Mouse (Mus musculus) kidney, embryonic 15.5 days (tissue): ENCODE measurements around the gene Ecsit. TPM values are rescaled to one million over a fixed set of nuclear protein-coding genes. Genes with fewer than 3 reads are reported as not detected.
A peak's percentile ranks its signal among the peaks of the same experiment; 100 is the strongest.

Experiments
- ATAC-seq: fragments of 200-750 bp; cut with Nextera tagmentation; replicated peaks from 2 replicates; pipeline ENCODE4 v1.8.0; 2017; ENCODE audit warnings: moderate TSS enrichment; ENCODE audit not compliant: low FRiP score
- H3K27ac ChIP-seq: fragments of 300-500 bp; sonication (generic); 2 replicates; pipeline ENCODE4 v1.5.1; 2015; ENCODE audit warnings: mild to moderate bottlenecking, inconsistent platforms
- H3K27me3 ChIP-seq: fragments of 300-500 bp; sonication (generic); 2 replicates; pipeline ENCODE4 v1.6.1; 2015; ENCODE audit warnings: inconsistent platforms
- H3K36me3 ChIP-seq: fragments of 300-500 bp; sonication (generic); 2 replicates; pipeline ENCODE4 v1.6.1; 2015; ENCODE audit warnings: inconsistent platforms
- H3K4me1 ChIP-seq: fragments of 300-500 bp; sonication (generic); 2 replicates; pipeline ENCODE4 v1.6.1; 2015; ENCODE audit warnings: inconsistent platforms
- H3K4me2 ChIP-seq: fragments of 300-500 bp; sonication (generic); 2 replicates; pipeline ENCODE4 v1.6.1; 2015; ENCODE audit warnings: moderate library complexity, mild to moderate bottlenecking, inconsistent platforms
- H3K4me3 ChIP-seq: fragments of 300-500 bp; sonication (generic); replicated peaks from 2 replicates; pipeline ENCODE4 v1.5.1; 2015; ENCODE audit warnings: mild to moderate bottlenecking, inconsistent platforms
- H3K9ac ChIP-seq: fragments of 300-500 bp; sonication (generic); 2 replicates; pipeline ENCODE4 v1.6.1; 2015; ENCODE audit warnings: mild to moderate bottlenecking, inconsistent platforms
- H3K9me3 ChIP-seq: fragments of 300-500 bp; sonication (generic); replicated peaks from 2 replicates; pipeline ENCODE4 v1.6.1; 2016; ENCODE audit warnings: inconsistent platforms
- WGBS: fragments of 180-500 bp; shearing (Covaris S2); methylation state at CpG from one replicate; pipeline ENCODE4 v1.1.7; 2015; ENCODE audit warnings: mixed read lengths; 5-methylcytosine and 5-hydroxymethylcytosine counted together
- polyA plus RNA-seq: library from polyadenylated mRNA; unstranded; fragments of >200 nt; fragmentation: Nextera tagmentation; extraction: Ambion mirVana; gene quantifications from 2 replicates; pipeline ENCODE4 v1.2.1, GENCODE M21; 2015

The Ecsit gene
- polyA plus RNA-seq = 43.1 and 49.4 TPM in 2 replicates

DNA sequence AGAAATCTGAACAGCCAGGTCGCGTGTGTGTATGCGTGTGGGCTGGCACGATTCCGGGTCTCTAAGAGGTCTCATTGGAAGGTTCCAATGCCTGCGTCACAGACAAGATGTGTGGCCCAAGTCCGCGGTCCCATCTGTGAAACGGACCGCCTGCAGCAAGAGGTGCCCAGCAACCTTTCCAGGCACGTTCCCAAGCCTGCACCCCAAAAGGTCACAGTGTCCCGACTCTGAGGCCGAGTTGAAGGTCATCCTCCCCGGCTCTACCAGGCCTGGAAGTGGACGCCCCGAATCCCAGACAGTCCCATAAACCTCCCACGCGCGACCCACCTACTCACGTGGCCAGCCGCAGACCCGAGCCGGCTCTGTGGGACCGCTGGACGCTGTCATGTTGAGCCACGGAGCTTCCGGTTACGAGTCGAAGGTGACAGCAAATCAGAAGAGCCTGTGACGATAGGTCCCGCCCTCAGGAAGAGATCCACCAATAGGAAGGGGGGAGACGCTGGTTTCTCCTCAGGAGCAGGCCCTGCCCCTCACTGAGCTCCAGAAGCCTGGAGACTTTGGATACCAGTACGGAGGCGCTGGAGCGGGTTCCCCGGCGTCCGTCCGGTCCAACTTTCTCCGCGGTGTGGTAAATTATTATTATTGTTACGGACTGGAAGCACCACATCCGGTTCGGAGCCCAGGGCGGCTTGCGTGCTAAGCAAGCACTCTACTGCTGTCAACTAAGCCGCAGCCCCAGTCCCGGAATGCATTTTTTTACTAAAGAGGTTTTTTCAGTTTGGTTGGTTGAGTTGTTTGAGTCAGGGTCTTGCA is at the start of gene Ecsit:
Gene Ecsit, minus strand, starts transcription at position 417 of the 813 bp plus-strand sequence.
- peak within 1 kb of the TSS; percentile 67 for H3K9ac ChIP-seq

DNA sequence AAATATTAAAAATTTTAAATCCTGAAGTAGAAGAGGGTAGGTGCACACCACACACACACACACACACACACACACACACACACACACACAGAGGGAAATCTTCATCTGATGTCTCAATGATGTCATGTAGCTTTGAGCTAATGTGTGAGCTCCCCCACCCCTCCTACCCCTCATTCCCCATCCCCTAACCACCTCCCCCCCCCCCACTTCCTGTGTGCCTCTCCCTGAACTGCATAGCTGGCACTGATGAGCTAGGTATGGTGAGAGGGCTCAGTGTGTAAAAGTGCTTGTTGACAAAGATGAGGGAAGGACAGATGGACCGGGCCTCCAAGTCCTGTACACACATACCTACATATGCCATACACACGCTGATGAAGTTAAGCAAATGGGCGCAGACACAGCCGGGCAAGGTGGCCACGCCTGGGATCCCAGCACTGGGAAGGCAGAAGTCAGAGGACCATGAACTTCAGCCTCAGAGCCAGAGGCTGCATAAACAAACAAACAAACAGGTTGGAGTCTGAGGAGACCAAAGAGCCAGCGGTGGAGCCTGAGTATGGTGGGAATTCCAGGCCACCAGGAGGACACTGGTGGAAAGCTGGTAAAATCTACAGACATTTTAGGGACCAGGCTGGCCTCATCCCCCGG is 49.1 kb upstream of the Ecsit start:
- no peaks in the 10 kb centered on the region for H3K36me3 ChIP-seq
- WGBS = 80% methylated on average over 7 of the region's 7 CpGs
- no peak for ATAC-seq
- peaks cover 25% of the 10 kb centered on the region for H3K4me1 ChIP-seq
- no peak overlapping the region for H3K27ac ChIP-seq
- no peaks in the 10 kb centered on the region for H3K9me3 ChIP-seq
- H3K4me3 ChIP-seq = no peak overlapping the region
- H3K9ac ChIP-seq = no peak overlapping the region
- peaks cover 23% of the 10 kb centered on the region for H3K27me3 ChIP-seq
- no peak overlapping the region for H3K4me2 ChIP-seq

More for the DNA sequence above, at the start of gene Ecsit:
- no peaks in the 10 kb centered on the region for H3K27me3 ChIP-seq
- under 1% methylated on average over 48 of the region's 48 CpGs for WGBS
- peak; percentile 98 for ATAC-seq
- H3K9me3 ChIP-seq = no peaks in the 10 kb centered on the region
- H3K36me3 ChIP-seq = peaks cover 10% of the 10 kb centered on the region; the same call in 1 of the 2 replicates
- H3K4me1 ChIP-seq = peaks cover 24% of the 10 kb centered on the region
- H3K4me3 ChIP-seq = peak within 1 kb of the TSS; percentile 80
- peak within 1 kb of the TSS; percentile 90 for H3K27ac ChIP-seq
- peak within 1 kb of the TSS; percentile 79 for H3K4me2 ChIP-seq

DNA sequence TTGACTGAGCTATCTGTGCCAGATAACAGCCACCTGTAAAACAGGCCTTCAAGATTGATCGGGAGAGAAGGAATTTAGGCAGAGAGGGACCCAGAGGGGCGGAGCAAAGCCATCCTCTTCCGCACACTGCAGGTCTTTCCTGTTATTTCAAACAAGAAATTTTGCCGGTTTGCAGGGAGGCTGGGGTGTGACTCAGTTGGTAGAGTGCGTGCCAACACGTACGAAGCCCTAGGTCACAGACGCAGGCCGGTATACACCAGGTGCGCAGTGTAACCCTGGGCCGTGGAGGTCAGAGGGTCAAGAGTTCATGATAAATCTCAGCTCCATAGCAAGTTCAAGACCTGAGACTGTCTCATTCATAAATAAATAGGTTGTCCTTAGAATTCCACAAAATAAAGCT is 47.0 kb upstream of the Ecsit start:
- Histone ChIP-seq H3K36me3 (no peaks in the 10 kb centered on the region), H3K27ac (no peak overlapping the region), H3K9me3 (no peaks in the 10 kb centered on the region), H3K9ac (no peak overlapping the region; the same call in 1 of the 2 replicates), H3K4me3 (peak overlapping the region; percentile 40; the same call in 1 of the 2 replicates), H3K4me2 (peak overlapping the region; percentile 68), H3K4me1 (peaks cover 21% of the 10 kb centered on the region), H3K27me3 (peaks cover 20% of the 10 kb centered on the region)
- no peak for ATAC-seq
- 46% methylated on average over 11 of the region's 11 CpGs for WGBS

DNA sequence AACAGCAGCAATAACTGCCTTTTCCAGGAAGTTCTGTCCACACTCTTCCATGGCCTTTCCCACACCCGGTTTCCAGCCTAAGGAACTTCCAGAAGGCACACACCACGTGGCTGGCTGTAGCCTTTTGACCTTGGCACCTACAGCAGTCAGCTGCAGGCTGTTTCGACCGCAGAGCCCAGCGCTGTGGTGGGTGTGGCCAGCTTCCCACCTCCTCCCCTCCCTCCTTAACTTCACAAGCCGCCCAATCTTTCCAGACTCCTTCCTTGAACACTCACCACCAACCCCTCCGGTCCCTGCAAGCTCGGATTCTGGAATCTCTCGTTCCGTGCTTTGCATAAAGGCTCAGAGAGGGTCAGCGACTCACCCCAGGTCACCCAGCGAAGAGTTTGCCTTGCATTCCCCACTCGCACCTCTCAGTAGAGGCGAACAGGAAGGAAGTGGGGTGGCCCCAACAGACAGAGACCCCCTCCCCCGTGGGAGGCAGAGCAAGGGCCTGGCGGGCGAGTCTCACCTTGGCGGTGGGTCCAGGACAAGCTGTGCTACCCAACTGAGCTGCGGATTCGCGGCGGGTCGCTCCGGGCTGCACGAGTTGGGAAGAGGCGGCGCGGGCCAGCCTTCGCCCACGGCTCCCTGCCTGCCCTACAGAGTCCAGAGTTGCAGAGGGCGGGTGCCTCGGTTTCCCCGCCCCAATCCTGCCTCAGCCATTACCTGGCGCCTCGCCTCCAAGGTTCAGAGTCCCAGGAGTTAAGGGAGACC is 46.2 kb upstream of the Ecsit start:
- no peak overlapping the region for H3K27ac ChIP-seq

DNA sequence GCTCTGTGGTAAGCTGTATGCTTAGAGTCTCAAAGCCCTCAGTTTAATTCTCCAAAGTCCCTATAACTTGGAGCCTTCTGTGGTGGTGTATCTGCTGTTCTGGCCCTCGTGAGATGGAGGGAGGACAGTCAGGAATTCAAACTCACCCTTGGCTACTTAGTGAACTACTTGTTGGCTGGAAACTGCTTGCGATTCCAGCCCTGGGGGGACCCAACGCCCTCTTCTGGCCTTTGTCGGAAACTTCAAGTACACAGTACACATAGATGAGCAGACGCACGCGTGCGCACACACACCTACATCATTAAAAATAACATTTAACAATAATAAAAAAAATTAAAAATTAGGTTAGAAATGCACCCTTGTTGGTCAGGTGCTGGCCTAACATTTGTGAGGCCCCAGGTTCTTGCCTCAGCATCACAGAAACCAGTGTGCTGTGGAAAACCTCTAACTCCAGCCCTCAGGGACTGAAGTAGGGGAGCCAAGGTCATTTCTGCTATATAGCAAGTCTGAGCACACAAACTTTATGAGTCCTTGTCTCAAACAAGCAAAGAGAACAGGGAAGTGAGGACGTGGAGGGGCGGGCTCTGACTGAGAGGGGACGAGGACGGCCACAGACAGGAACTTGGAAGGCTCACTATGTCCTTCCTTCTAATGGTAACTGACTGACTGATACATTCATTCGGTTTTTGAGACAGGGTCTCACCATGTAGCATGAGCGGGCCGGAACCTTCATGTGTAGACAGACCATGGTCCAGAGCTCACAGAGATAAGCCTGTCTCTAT is 40.2 kb upstream of the Ecsit start:
- H3K4me1 ChIP-seq = no peaks in the 10 kb centered on the region
- H3K9ac ChIP-seq = no peak overlapping the region
- no peak overlapping the region for H3K27ac ChIP-seq
- H3K36me3 ChIP-seq = no peaks in the 10 kb centered on the region
- no peaks in the 10 kb centered on the region for H3K27me3 ChIP-seq
- H3K4me3 ChIP-seq = no peak overlapping the region
- H3K4me2 ChIP-seq = no peak overlapping the region
- ATAC-seq = no peak
- WGBS = 90% methylated on average over 15 of the region's 15 CpGs
- H3K9me3 ChIP-seq = no peaks in the 10 kb centered on the region

More for the DNA sequence above, 46.2 kb upstream of the Ecsit start:
- H3K9ac ChIP-seq = peak overlapping the region; percentile 23
- ATAC-seq = peak; percentile 61
- peaks cover 14% of the 10 kb centered on the region for H3K4me1 ChIP-seq
- H3K36me3 ChIP-seq = no peaks in the 10 kb centered on the region
- WGBS = 1% methylated on average over 33 of the region's 35 CpGs
- peak overlapping the region; percentile 40 for H3K4me3 ChIP-seq
- H3K9me3 ChIP-seq = no peaks in the 10 kb centered on the region
- H3K27me3 ChIP-seq = peaks cover 16% of the 10 kb centered on the region
- peak overlapping the region; percentile 68 for H3K4me2 ChIP-seq

DNA sequence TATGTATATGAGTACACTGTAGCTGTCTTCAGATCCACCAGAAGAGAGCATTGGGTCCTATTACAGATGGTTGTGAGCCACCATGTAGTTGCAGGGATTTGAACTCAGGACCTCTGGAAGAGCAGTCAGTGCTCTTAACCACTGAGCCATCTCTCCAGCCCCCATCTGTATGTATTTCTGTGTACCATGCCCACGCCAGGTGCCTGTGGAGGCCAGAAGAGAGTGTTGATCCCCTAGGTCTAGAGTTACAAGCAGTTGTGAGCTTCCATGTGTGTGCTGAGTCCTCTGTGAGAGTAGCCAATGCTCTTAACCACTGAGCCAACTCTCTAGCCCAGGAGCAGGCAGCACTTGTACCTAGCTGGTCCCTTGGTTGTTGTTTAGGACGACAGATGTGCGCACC is 38.9 kb upstream of the Ecsit start:
- 87% methylated on average over 3 of the region's 3 CpGs for WGBS
- Histone ChIP-seq H3K9ac (no peak overlapping the region), H3K27me3 (no peaks in the 10 kb centered on the region), H3K27ac (no peak overlapping the region), H3K9me3 (no peaks in the 10 kb centered on the region), H3K36me3 (no peaks in the 10 kb centered on the region), H3K4me1 (no peaks in the 10 kb centered on the region), H3K4me2 (no peak overlapping the region), H3K4me3 (no peak overlapping the region)
- ATAC-seq = no peak

DNA sequence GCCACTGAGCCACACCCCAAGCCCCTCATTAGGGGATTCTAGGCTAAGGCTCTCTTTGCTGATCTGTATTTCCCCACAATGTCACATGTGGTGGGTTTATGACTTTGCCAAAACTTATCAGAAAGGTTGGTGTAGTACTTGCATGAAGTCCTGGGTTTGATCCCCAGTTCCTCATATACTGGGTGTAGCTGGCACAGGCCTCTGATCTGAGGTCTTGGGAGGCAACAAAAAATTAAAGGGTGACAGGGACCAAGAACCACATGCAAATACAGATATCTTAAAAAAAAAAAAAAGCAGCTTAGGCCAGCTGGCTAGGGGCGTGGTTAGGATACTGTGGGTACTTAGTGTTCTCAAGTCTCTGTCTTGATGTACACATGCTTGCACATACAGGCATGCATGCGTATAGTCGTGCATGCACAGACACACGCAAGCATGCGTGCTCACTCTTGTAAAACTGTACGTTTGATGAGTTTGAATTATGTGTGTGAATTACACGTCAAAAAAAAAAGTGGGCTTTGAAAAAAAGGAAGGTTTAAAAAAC is 37.9 kb upstream of the Ecsit start:
- H3K27ac ChIP-seq = no peak overlapping the region
- 84% methylated on average over 7 of the region's 7 CpGs for WGBS
- H3K4me2 ChIP-seq = no peak overlapping the region
- H3K4me3 ChIP-seq = no peak overlapping the region
- H3K9me3 ChIP-seq = no peaks in the 10 kb centered on the region
- H3K36me3 ChIP-seq = no peaks in the 10 kb centered on the region
- H3K9ac ChIP-seq = no peak overlapping the region
- H3K27me3 ChIP-seq = no peaks in the 10 kb centered on the region
- no peaks in the 10 kb centered on the region for H3K4me1 ChIP-seq
- ATAC-seq = no peak

DNA sequence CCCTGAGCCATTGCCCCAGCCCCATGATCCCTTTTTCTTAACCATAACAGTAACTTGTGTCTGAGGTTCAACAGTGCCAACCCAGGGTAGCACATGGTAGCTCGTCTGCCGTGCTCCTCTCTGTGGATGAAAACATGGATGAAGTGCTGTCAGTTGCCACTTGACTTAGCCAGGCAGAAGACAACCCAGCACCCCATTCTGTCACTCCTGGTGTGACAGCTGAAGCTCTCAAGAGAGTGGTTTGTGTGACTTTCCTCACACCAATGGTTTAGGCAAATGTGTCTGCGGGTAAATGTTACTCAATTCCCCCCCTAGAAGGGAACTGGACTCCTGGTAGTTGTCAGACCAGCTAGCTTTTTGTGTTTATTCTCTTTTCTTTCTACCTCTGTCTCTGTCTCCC is 36.8 kb upstream of the Ecsit start:
- Histone ChIP-seq H3K4me3 (no peak overlapping the region), H3K4me1 (peaks cover 6% of the 10 kb centered on the region), H3K27me3 (no peaks in the 10 kb centered on the region), H3K27ac (no peak overlapping the region), H3K9ac (no peak overlapping the region), H3K36me3 (no peaks in the 10 kb centered on the region), H3K4me2 (no peak overlapping the region), H3K9me3 (no peaks in the 10 kb centered on the region)
- WGBS = 79% methylated on average over 3 of the region's 3 CpGs
- no peak for ATAC-seq

DNA sequence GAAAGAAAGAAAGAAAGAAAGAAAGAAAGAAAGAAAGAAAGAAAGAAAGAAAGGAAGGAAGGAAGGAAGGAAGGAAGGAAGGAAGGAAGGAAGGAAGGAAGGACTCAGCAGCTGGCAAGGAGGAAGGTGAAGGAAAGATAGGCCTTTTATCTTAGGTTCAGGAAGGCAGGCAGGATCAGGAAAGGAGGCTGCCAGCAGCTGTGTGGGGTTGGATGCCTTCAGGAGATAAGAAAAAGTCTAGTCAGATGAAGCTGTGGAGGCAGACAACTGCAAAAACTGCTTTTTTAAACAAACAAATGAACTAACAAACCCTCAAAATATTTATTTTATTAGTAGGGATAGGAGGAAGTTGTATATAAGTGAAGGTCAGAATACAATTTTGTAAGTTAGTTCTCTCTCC is 36.3 kb upstream of the Ecsit start:
- Histone ChIP-seq H3K27me3 (no peaks in the 10 kb centered on the region), H3K27ac (no peak overlapping the region), H3K4me2 (no peak overlapping the region), H3K9me3 (no peaks in the 10 kb centered on the region), H3K9ac (no peak overlapping the region), H3K4me3 (no peak overlapping the region), H3K4me1 (peaks cover 6% of the 10 kb centered on the region), H3K36me3 (no peaks in the 10 kb centered on the region)
- ATAC-seq = no peak

DNA sequence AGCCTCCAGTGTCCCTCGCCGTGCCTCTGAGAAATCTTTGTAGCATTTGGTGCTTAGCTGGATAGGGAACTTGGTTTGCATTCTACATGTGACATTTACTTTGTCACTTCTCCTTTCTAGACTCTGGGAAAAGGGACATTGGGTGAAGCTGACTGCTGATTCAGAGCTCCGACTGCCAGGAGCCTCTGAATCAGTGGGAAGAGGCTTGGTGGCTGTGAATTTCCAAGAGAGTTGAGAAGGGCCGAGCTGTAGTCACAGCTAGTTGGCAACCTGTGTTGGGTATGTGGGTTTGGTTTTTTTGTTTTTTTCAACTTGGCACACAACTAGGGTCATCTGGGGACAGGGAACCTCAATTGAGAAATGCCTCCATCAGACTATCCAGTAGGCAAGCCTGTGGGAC is 34.3 kb upstream of the Ecsit start:
- ATAC-seq = no peak
- no peaks in the 10 kb centered on the region for H3K9me3 ChIP-seq
- no peaks in the 10 kb centered on the region for H3K36me3 ChIP-seq
- H3K4me2 ChIP-seq = no peak overlapping the region
- no peak overlapping the region for H3K9ac ChIP-seq
- WGBS = 88% methylated on average over 4 of the region's 4 CpGs
- no peak overlapping the region for H3K27ac ChIP-seq
- no peaks in the 10 kb centered on the region for H3K27me3 ChIP-seq
- H3K4me3 ChIP-seq = no peak overlapping the region
- peaks cover 16% of the 10 kb centered on the region for H3K4me1 ChIP-seq

DNA sequence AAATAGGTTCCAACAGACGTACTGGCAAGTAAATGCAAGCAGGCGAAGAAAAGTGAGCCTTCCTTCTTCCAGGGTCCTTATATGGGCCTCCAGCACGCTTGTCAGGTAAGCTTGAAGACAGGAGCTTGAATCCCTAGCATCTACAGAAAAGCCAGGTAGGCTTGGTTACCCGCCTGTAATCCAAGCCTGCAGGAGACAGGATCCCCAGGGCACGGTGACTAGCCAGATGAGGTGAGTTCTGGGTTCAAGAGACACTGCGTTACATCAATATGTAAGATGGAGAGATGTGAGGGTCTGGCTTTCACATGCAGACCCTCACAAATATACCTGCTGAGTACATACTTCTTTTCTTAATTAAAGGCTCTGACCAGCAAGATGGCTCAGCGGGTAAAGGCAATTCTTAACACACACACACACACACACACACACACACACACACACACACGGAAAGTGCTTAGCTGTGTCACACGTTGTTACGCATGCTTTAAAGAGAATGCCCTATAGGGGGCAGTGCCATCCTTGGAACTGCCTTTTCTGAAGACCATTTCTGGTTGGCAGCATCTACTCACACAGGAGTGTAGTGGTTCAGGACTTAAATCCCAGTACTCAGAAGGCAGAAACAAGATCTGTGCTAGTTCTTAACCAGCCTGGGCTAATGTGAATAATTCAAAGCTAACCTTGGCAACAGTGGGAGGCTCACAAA is 32.7 kb upstream of the Ecsit start:
- Histone ChIP-seq H3K4me2 (peak overlapping the region; percentile 70), H3K4me1 (peaks cover 16% of the 10 kb centered on the region), H3K27me3 (no peaks in the 10 kb centered on the region), H3K36me3 (peaks cover 11% of the 10 kb centered on the region), H3K4me3 (peak overlapping the region; percentile 82), H3K9me3 (no peaks in the 10 kb centered on the region), H3K9ac (0 out of 2 replicates have a peak overlapping the region, but pooled peaks have one; percentile 84), H3K27ac (no peak overlapping the region)
- WGBS = 43% methylated on average over 10 of the region's 10 CpGs
- ATAC-seq = no peak
